Mouse (Mus musculus) layer of hippocampus, adult 9-10 months (tissue): ENCODE data around the gene Galns.

Experiments
- DNase-seq: peaks from one replicate; pipeline ENCODE4 v3.0.0; 2022; ENCODE audit warnings: low spot score

The Galns gene

DNA sequence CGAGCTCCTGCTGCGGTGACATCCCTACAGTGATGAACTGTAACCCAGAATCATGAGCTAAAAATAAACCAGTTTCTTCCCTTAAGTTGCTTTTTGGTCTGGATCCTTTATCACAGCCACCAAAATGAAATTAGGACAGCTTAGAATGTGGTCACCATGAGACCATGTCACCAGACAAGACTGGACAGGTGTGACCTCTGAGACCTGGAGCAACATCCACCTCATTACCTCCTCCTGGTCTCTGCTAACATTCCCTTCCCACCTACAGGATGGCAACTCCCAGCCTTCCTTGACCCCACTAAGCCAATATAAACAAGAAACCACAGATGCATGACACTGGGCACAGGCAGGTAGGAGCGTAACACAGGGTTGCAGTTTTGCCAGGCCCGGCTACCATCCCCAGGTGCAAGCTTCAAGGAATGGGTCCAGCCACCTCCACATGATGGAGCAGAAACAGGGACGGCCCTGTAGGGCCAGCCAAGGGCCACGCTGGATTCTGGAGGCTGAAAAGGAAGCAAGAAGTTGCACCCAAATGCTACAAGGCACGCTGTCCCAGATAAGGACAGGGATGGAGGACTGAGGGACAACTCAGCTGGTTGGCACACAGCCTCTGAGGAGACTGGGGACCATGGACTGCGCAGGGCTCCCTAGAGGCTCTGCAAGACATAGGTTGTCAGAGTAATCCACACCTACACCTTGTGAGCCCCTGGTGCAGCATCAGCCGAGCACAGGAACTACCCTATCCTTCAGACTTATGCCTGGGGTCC lies 72.8 kb downstream of the Galns start:
- no peak for DNase-seq

DNA sequence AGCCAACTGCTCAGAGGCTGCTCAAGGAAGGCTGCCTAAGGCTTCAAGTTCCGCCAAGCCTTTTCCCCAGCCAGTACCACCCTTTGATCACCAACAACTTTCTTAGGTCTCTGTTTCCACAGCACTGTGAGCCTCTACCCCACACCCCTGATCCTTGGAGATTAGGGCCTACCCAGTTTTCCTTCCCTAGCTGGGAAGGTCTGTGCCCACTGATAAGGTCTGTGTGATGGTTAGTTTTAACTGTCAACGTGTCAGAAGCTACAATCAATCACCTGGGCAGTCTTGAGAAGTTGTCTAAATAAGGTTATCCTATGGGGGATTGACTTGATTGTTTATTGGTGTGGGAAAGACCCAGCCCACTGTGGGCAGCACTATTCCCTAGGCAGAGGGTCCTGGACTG lies 73.5 kb downstream of the Galns start:
- DNase-seq, result no peak

DNA sequence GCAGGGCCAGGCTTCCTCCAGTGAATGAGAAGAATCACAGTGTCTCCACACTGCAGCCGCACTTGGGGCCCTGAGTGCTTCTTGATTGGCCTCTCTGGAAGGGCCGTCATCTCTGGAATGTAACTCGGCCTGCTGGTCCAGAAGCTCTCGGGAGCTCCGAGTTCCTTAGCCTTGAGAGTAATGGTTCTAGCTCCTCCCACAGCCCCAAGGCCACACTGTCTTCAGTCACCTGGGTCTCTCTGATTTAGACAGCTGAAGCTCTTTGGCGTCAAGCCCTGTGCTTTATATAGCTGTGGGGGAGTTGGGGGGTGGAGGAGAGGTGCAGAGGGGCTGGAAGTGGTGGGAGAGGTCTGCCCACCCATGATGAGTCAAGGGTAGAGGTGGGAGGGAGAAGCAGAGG lies 74.2 kb downstream of the Galns start:
- no peak for DNase-seq

DNA sequence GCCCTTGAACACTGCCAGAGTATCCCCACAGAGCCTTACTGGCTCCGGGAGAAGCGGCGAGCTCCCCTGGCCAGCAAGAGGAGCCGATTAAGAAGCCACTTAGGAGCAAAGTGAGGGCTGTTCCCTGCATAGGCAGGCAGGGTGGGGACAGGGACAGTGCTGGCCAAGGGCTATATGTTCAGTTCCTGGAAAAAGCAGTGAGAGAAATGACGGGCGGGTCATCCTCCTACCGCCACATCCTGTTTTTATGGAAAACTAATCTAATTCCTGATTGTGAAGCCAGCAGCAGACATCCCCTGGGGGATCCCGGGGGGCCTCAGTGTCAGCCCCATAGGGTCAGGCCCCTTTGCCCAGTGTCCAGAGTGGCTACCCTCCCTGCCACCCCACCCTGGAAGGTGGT lies 80.0 kb downstream of the Galns start:
- no peak for DNase-seq

DNA sequence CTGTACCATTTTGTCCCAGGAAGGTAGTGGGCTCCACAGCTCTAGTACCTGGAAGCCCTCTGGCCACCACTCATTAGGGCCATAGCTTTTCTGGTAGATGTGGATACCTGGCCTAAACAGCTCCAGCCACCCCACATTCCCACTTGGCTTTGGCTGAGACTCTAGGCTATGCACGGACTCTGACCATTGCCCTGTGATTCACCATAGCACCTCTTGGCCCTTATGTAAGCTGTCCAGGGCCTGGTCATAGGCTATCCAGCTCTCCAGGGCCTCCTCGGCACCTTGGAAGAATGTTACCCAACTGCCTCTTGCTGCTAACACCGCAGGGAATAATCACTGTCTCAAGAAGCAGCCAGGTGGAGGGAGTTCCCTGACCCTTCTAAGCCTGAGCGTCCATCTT lies 82.1 kb downstream of the Galns start:
- no peak for DNase-seq
